Mouse (Mus musculus): ENCODE measurements around the gene Mest. TPM values are rescaled to one million over a fixed set of nuclear protein-coding genes. Genes with fewer than 3 reads are reported as not detected.
A peak's percentile ranks its signal among the peaks of the same experiment; 100 is the strongest.

The Mest gene
- polyA plus RNA-seq (2015; fragmentation: Nextera tagmentation; extraction: Ambion mirVana): 185 and 233 TPM in 2 replicates

DNA sequence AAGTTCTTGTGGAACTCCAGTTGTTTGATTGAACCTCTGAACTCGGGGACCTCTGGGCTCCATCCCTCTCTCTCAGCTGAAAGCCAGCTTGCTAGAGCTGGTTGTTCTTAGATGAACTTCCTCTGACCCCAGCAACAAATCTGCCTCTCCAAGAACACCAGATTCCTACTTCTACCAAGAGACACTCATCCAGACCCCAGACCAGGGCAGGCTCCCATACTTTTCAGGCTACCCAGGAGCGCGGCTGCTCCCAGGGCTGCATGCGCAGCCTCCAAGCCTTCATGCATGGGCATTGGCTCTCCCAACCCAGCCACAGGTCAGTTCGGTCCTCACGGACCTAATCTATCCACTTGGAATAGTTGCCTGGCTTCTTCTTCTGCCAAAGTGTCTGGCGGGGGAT, at the start of gene Mest:
Gene Mest (plus strand): TSS at position 217 of the 400 bp plus-strand sequence.
- Histone ChIP-seq H3K9ac (no peak within 1 kb of the TSS), H3K9me3 (replicated peaks) (no peaks in the 10 kb centered on the region), H3K36me3 (no peaks in the 10 kb centered on the region), H3K4me2 (no peak within 1 kb of the TSS), H3K27me3 (no peaks in the 10 kb centered on the region), H3K4me3 (replicated peaks) (no peak within 1 kb of the TSS), H3K27ac (no peak within 1 kb of the TSS), H3K4me1 (replicated peaks) (no peaks in the 10 kb centered on the region)
- DNase-seq: no peak
- whole genome bisulfite sequencing (ENCODE audit: insufficient replicate concordance): 63% methylated on average over 7 of the region's 7 CpGs
- no peak for ATAC-seq (ENCODE audit: low read depth)

DNA sequence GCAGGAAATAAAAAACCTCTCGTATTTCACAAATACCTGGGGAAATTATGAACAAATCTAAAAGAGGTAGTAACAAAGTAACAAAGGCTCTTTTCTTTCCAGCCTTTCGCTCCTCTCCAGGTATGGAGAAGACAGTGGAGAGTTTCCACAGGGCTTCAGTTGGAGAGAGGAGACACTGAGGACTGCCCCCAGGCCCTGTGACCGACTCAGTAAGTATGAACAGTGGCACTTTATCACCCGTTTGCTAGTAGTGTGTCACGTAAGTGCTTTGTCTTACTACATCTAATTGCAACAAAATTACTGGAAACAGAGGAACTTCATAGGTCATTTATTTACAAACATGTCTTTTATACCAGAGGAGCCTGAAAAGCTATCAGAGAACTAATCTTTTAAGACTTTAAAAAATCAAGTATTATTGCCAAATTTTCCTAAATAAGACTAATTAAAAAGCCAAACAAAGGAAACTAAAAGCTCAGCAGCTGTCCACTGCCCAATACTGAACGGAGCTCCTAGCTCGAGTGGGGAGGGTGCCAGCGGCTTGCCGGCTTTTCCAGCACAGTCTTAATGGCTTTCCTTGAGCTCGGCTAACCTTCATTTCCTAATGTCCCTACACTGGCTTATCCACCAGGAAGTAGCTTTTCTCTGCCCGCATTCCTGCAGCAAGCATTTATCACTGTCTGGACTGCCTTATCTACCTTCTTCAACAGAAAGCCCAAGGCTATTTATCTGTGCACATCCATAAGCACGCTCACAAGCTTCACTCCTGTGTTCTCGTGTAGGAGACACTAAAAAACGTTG, 49.4 kb upstream of the Mest start:
- Histone ChIP-seq H3K4me1 (replicated peaks) (peaks cover 35% of the 10 kb centered on the region), H3K4me2 (peak overlapping the region; percentile 45), H3K4me3 (replicated peaks) (no peak overlapping the region; the same call in 1 of the 2 replicates), H3K27me3 (no peaks in the 10 kb centered on the region), H3K27ac (peak overlapping the region; percentile 53; the same call in 1 of the 2 replicates), H3K36me3 (no peaks in the 10 kb centered on the region), H3K9me3 (replicated peaks) (no peaks in the 10 kb centered on the region), H3K9ac (no peak overlapping the region)
- ATAC-seq (ENCODE audit: low read depth) (peak; percentile 71), DNase-seq (no peak)
- 16% methylated on average over 14 of the region's 14 CpGs for WGBS (ENCODE audit: insufficient replicate concordance)

DNA sequence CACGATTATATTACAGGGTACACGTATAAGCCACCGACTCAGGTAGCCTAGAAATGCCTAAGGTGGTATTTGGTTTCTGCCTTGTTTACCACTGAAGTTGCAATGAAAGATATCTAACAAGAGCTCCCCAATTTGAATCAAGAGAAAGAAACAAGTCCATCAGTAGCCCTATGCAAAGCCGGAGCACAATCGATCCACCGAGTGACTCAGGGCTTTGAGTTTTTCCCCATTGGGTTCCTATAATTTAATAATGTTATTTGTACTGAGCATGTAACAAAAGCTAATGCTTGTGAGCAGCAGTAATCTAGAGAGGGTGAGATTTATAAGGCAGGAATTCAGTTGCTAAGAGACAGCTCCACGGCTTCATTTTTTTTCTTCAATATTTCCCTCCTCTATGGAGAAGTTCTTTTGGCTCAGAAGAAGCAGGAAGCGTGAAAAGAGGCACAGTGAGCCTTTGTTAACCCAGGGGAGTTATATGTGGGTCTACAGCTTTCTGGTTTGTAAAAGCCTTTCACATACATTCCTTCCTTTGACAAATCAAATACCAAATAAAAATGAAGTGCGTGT, 48.5 kb upstream of the Mest start:
- WGBS (ENCODE audit: insufficient replicate concordance): 61% methylated on average over 9 of the region's 9 CpGs
- no peak overlapping the region for H3K9ac ChIP-seq
- no peak overlapping the region for H3K4me3 ChIP-seq (replicated peaks)
- H3K9me3 ChIP-seq (replicated peaks): no peaks in the 10 kb centered on the region
- no peaks in the 10 kb centered on the region for H3K36me3 ChIP-seq
- no peaks in the 10 kb centered on the region for H3K27me3 ChIP-seq
- H3K4me1 ChIP-seq (replicated peaks): peaks cover 39% of the 10 kb centered on the region
- H3K4me2 ChIP-seq: no peak overlapping the region
- H3K27ac ChIP-seq: peak overlapping the region; percentile 65
- no peak for ATAC-seq (ENCODE audit: low read depth)
- DNase-seq: no peak

DNA sequence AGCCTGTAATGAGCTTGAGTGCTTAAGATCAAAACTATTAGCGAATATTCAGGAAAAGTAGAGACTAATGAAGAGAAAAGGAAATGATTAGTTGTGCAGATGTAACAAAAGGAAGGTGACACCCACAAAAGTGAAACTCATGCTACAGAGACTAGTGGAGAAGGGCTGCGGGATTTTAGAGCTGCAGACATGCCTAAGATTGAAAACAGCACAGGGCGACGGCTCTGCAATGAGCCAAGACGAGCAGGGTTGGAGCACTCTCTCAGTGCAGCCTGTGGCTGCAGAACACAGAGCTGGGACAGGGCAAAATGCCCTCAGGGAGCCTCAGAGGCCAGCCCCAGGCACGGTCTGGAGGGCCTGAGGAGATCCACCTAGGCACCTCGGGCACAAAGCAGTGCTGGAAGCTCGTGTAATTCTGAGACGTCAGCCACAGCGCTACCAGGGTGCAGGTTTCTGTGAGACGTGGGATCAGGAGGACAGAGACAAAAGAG, 48.0 kb upstream of the Mest start:
- WGBS (ENCODE audit: insufficient replicate concordance): 47% methylated on average over 11 of the region's 11 CpGs
- peak overlapping the region; percentile 65 for H3K27ac ChIP-seq
- ATAC-seq (ENCODE audit: low read depth): no peak
- H3K4me3 ChIP-seq (replicated peaks): no peak overlapping the region
- H3K9ac ChIP-seq: peak overlapping the region; percentile 38; the same call in 1 of the 2 replicates
- no peaks in the 10 kb centered on the region for H3K27me3 ChIP-seq
- no peak overlapping the region for H3K4me2 ChIP-seq
- no peaks in the 10 kb centered on the region for H3K36me3 ChIP-seq
- no peak for DNase-seq
- no peaks in the 10 kb centered on the region for H3K9me3 ChIP-seq (replicated peaks)
- H3K4me1 ChIP-seq (replicated peaks): peaks cover 39% of the 10 kb centered on the region

DNA sequence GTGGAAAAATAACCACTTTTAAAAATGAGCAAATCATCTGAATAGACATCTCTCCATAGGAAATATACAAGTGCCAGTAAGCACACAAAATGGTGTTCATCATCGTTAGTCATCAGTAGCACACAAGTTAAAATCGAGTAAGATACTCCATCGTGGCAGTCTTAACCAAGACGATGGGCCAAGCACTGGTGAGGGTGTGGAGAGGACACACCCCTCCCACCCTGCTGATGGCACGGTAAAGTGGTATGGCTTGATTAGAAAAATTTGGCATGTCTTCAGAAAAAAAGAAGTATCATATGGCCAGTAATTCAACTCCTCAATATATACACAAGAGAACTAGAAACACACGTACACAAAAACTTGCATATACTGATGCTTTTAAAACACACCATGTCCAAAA, 46.8 kb upstream of the Mest start:
- Histone ChIP-seq H3K9me3 (replicated peaks) (no peaks in the 10 kb centered on the region), H3K4me1 (replicated peaks) (peaks cover 39% of the 10 kb centered on the region), H3K27me3 (no peaks in the 10 kb centered on the region), H3K4me2 (no peak overlapping the region), H3K9ac (no peak overlapping the region), H3K27ac (no peak overlapping the region), H3K4me3 (replicated peaks) (no peak overlapping the region), H3K36me3 (no peaks in the 10 kb centered on the region)
- DNase-seq (no peak), ATAC-seq (ENCODE audit: low read depth) (peak; percentile 63)
- WGBS (ENCODE audit: insufficient replicate concordance): 42% methylated on average over 6 of the region's 6 CpGs

DNA sequence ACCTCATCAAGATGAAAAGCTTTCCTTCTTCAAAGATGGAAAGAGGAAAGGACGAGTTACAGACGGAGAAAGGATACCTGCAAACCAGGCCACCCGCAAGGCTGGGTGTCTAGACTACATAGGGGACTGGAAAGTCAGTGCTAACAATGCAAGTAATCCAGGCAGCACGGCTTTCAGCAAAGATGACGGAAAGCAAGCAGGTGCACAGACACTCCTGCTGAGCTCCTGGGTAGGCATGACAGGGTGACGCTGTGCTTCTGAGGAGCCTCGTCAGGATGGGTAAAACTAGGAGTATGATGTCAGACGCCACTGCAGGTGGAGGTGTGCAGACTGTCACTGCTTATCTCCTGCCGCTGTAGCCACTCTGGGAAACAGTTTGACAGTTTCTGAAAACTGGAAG, 45.8 kb upstream of the Mest start:
- H3K36me3 ChIP-seq: no peaks in the 10 kb centered on the region

DNA sequence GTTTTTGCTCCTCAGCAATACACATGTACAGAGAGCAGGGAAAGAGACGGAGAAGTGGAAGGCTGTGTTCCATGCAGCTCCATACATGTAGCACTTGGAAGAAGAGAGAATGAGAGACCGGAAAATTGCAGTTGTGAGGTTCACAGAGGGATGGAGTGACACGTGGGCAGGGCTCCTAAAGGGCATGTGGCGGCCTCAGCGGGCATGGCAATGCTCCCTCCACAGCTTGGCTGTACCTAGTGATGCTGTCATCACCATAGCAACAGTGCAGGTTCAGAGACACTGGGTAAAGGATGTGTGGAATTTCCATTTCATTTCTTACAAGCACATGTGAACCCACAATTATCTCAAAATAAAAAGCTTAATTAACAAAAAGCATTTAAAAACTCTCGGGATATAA, 44.9 kb upstream of the Mest start:
- no peaks in the 10 kb centered on the region for H3K9me3 ChIP-seq (replicated peaks)
- WGBS (ENCODE audit: insufficient replicate concordance): 78% methylated on average over 6 of the region's 6 CpGs
- no peaks in the 10 kb centered on the region for H3K27me3 ChIP-seq
- no peak overlapping the region for H3K27ac ChIP-seq
- no peak for DNase-seq
- no peak overlapping the region for H3K4me2 ChIP-seq
- H3K36me3 ChIP-seq: no peaks in the 10 kb centered on the region
- H3K4me3 ChIP-seq (replicated peaks): no peak overlapping the region
- ATAC-seq (ENCODE audit: low read depth): no peak
- peaks cover 51% of the 10 kb centered on the region for H3K4me1 ChIP-seq (replicated peaks)
- no peak overlapping the region for H3K9ac ChIP-seq

More for the DNA sequence above, 45.8 kb upstream of the Mest start:
- WGBS (ENCODE audit: insufficient replicate concordance): 75% methylated on average over 9 of the region's 9 CpGs
- Histone ChIP-seq H3K27me3 (no peaks in the 10 kb centered on the region), H3K4me1 (replicated peaks) (peaks cover 46% of the 10 kb centered on the region), H3K9me3 (replicated peaks) (no peaks in the 10 kb centered on the region), H3K4me2 (no peak overlapping the region), H3K27ac (no peak overlapping the region), H3K9ac (no peak overlapping the region), H3K4me3 (replicated peaks) (no peak overlapping the region)
- ATAC-seq (ENCODE audit: low read depth) (no peak), DNase-seq (no peak)

DNA sequence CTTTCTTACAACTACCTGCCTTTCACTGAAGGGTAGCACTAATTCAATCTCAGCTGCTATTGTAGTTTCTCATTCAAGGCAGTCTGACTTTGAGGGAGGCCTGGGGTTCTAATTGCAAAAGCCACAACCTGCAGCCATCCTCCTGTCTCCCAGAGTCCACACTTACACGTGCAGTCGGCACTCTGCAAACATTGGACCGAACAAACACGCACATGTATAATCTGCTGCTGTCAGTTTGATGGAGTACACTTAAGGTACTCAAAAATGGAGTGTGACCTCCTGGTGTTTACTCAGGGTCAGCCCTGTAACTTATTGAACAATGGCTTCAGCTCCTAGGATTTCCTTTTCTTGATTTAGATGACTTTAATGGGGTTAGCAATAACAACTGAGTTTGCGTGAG, 43.8 kb upstream of the Mest start:
- no peak overlapping the region for H3K27ac ChIP-seq
- no peak overlapping the region for H3K9ac ChIP-seq
- H3K4me1 ChIP-seq (replicated peaks): peaks cover 44% of the 10 kb centered on the region
- H3K4me3 ChIP-seq (replicated peaks): no peak overlapping the region
- H3K4me2 ChIP-seq: no peak overlapping the region
- ATAC-seq (ENCODE audit: low read depth) (no peak), DNase-seq (no peak)
- WGBS (ENCODE audit: insufficient replicate concordance): 63% methylated on average over 5 of the region's 5 CpGs
- no peaks in the 10 kb centered on the region for H3K9me3 ChIP-seq (replicated peaks)
- H3K36me3 ChIP-seq: no peaks in the 10 kb centered on the region
- no peaks in the 10 kb centered on the region for H3K27me3 ChIP-seq

DNA sequence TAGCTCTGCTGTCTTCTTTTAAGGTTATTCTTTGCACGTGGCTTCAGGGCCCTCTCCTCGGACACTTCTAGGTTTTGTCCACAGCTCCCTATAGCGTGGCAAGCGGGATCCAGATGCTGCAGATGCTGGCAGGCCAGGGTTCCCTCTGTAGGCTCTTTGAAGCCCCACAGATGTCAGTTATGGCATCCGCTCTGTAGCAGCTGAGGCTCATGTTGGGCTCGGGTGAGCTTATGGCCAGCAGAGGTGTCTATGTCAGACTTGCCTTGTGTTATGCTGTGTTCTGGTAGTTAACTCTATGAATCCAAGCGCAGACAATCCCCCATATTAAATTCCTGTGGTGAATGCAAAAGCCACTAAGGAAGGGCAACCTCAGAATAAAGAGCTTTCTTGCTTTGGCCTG, 42.9 kb upstream of the Mest start:
- Histone ChIP-seq H3K36me3 (no peaks in the 10 kb centered on the region), H3K4me1 (replicated peaks) (peaks cover 36% of the 10 kb centered on the region), H3K9ac (no peak overlapping the region), H3K4me2 (no peak overlapping the region), H3K9me3 (replicated peaks) (no peaks in the 10 kb centered on the region), H3K27ac (no peak overlapping the region), H3K27me3 (no peaks in the 10 kb centered on the region), H3K4me3 (replicated peaks) (no peak overlapping the region)
- WGBS (ENCODE audit: insufficient replicate concordance): 77% methylated on average over 7 of the region's 7 CpGs
- ATAC-seq (ENCODE audit: low read depth) (no peak), DNase-seq (no peak)

DNA sequence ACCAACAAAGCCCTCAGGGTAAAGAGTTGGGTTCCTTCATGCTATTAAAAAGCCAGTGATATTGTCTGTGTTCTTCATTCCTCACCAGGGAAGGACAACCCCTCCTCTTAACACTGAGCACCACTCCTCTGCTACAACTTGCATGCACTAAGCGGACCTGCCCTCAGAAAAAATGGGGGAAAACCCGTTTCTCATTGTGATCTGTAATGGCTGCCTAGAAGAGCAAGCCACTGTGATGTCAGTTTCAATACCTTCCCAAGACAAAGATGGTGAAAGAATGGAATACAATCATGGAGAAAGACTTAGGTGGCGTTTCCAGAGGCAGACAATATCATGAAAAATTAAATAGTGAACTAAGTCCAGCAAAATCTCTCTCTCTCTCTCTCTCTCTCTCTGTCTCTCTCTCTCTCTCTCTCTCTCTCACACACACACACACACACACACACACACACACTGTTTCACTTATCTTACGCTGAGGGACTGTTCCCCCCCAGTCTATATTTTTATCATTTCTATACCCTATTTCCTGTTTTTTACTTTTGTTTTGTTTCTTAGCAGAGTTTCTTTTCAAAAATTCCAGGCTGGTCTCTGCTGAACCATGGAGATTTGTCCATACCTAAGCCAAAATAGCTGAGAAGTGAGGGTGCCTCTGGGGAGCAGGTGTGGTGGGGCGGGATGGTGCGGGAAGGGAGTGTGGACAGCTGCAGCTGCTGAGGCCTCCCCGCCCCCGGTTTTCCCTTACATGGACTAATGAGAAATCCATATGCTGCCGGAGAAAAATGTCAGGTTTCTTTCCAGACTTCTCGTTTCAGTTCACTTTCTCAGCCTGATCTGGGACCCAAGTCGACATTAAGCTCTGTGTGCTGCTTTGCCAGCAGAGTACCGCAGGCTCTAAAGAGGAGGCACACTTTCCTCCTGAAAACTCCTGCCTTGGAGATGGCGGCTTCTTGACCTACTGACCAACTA, 41.1 kb upstream of the Mest start:
- no peak for DNase-seq
- Histone ChIP-seq H3K4me1 (replicated peaks) (peaks cover 21% of the 10 kb centered on the region), H3K9ac (no peak overlapping the region), H3K36me3 (no peaks in the 10 kb centered on the region), H3K9me3 (replicated peaks) (no peaks in the 10 kb centered on the region), H3K4me3 (replicated peaks) (no peak overlapping the region), H3K4me2 (no peak overlapping the region), H3K27ac (no peak overlapping the region), H3K27me3 (no peaks in the 10 kb centered on the region)
- no peak for ATAC-seq (ENCODE audit: low read depth)
- WGBS (ENCODE audit: insufficient replicate concordance): 55% methylated on average over 13 of the region's 13 CpGs

DNA sequence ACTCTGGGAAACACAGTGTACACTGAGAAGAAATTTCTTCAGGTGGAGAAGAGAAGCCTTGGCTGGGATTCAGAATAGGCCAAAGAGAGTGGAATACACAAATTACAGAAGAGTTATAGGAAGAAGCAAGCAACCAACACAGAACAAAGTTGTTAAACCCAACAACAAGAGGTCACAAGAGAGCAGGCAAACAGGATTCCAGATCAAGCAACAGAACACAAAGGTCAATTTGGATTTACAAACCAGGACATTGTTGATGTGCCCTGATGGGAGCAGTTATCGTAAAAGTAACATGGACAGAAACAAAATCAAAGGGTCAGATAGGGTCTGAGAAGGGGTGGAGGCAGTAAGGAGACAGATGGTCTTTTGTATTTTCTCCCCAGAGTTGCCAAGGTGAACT, 38.8 kb upstream of the Mest start:
- no peak overlapping the region for H3K27ac ChIP-seq

More for the DNA sequence above, 38.8 kb upstream of the Mest start:
- ATAC-seq (ENCODE audit: low read depth): no peak
- Histone ChIP-seq H3K9ac (no peak overlapping the region), H3K4me3 (replicated peaks) (no peak overlapping the region), H3K4me2 (no peak overlapping the region), H3K4me1 (replicated peaks) (peaks cover 18% of the 10 kb centered on the region), H3K27me3 (no peaks in the 10 kb centered on the region), H3K36me3 (no peaks in the 10 kb centered on the region), H3K9me3 (replicated peaks) (no peaks in the 10 kb centered on the region)
- no peak for DNase-seq
- WGBS (ENCODE audit: insufficient replicate concordance): 85% methylated on average over 1 of the region's 1 CpGs
